Mouse (Mus musculus): ENCODE data around the gene Lifr. TPM values are rescaled to one million over a fixed set of nuclear protein-coding genes. Genes with fewer than 3 reads are reported as not detected.

Lifr gene
- total RNA-seq, 4 experiments from 2014 or later: 46.8 to 78.5 (median 60.2) TPM

GRCm38 (mm10) chr15:7154737-7155090 is 64.3 kb downstream of the Lifr start:
- DNase-seq (ENCODE audit: low spot score in 2 of 2): no peak

GRCm38 (mm10) chr15:7157658-7158057 is 67.2 kb downstream of the Lifr start:
- DNase-seq (ENCODE audit: low spot score in 2 of 2): no peak

GRCm38 (mm10) chr15:7159869-7160268 is 69.5 kb downstream of the Lifr start:
- no peak for DNase-seq (ENCODE audit: low spot score in 2 of 2)

GRCm38 (mm10) chr15:7160321-7160720 is 69.9 kb downstream of the Lifr start:
- no peak for DNase-seq (ENCODE audit: low spot score in 2 of 2)

- no peak for DNase-seq (ENCODE audit: low spot score in 2 of 2)
Measured at GRCm38 (mm10) chr15:7163851-7164250, 73.4 kb downstream of the Lifr start.

- no peak for DNase-seq (ENCODE audit: low spot score in 2 of 2)
Measured at GRCm38 (mm10) chr15:7166735-7167134, 76.3 kb downstream of the Lifr start.

GRCm38 (mm10) chr15:7167238-7167905 is 77.0 kb downstream of the Lifr start:
- no peak for DNase-seq (ENCODE audit: low spot score in 2 of 2)

GRCm38 (mm10) chr15:7167906-7168532 is 77.6 kb downstream of the Lifr start:
- DNase-seq (ENCODE audit: low spot score in 2 of 2): no peak

GRCm38 (mm10) chr15:7172875-7173274 is 82.5 kb downstream of the Lifr start:
- no peak for DNase-seq (ENCODE audit: low spot score in 2 of 2)

- no peak for DNase-seq (ENCODE audit: low spot score in 2 of 2)
Measured at GRCm38 (mm10) chr15:7173346-7173745, 82.9 kb downstream of the Lifr start.

- no peak for DNase-seq (ENCODE audit: low spot score in 2 of 2)
Measured at GRCm38 (mm10) chr15:7173776-7174175, 83.4 kb downstream of the Lifr start.

GRCm38 (mm10) chr15:7180576-7180975 is 90.2 kb downstream of the Lifr start:
- no peak for DNase-seq (ENCODE audit: low spot score in 2 of 2)

GRCm38 (mm10) chr15:7187682-7188081 is 97.3 kb downstream of the Lifr start:
- DNase-seq (ENCODE audit: low spot score in 2 of 2): no peak

GRCm38 (mm10) chr15:7189678-7190454 is 99.5 kb downstream of the Lifr start:
- no peak for DNase-seq (ENCODE audit: low spot score in 2 of 2)

GRCm38 (mm10) chr15:7191074-7191473 is 100.7 kb downstream of the Lifr start:
- DNase-seq (ENCODE audit: low spot score in 2 of 2): no peak

GRCm38 (mm10) chr15:7192582-7192981 is 102.2 kb downstream of the Lifr start:
- DNase-seq (ENCODE audit: low spot score in 2 of 2): no peak

GRCm38 (mm10) chr15:7194147-7194720 is 103.8 kb downstream of the Lifr start:
- no peak for DNase-seq (ENCODE audit: low spot score in 2 of 2)

- no peak for DNase-seq (ENCODE audit: low spot score in 2 of 2)
Measured at GRCm38 (mm10) chr15:7194748-7195221, 104.4 kb downstream of the Lifr start.

- no peak for DNase-seq (ENCODE audit: low spot score in 2 of 2)
Measured at GRCm38 (mm10) chr15:7197652-7198445, 107.4 kb downstream of the Lifr start.

GRCm38 (mm10) chr15:7198816-7199215 is 108.4 kb downstream of the Lifr start:
- DNase-seq (ENCODE audit: low spot score in 2 of 2): no peak

GRCm38 (mm10) chr15:7200286-7200685 is 109.9 kb downstream of the Lifr start:
- DNase-seq (ENCODE audit: low spot score in 2 of 2): no peak
